Mouse (Mus musculus) heart, embryonic 11.5 days (tissue): ENCODE measurements at regions not wholly inside any gene's neighbourhood (a gene's known extent, or its start where the extent isn't known, plus 50 kb on each side); places are given as distances from the start of the nearest gene placed in this dataset.

ENCODE experiments used
- ATAC-seq: fragments of 200-750 bp; cut with Nextera tagmentation; replicated peaks from 2 replicates; pipeline ENCODE4 v1.8.0; 2017; ENCODE audit warnings: moderate library complexity; ENCODE audit not compliant: insufficient number of reproducible peaks, low FRiP score, low TSS enrichment
- H3K27ac ChIP-seq: fragments of 300-500 bp; sonication (generic); 2 replicates; pipeline ENCODE4 v1.5.1; 2014; ENCODE audit warnings: mild to moderate bottlenecking, low read depth, low read length
- H3K27me3 ChIP-seq: fragments of 300-500 bp; sonication (generic); 2 replicates; pipeline ENCODE4 v1.6.1; 2014; ENCODE audit warnings: mild to moderate bottlenecking, low read length, mixed read lengths; ENCODE audit not compliant: control insufficient read depth, insufficient read depth
- H3K36me3 ChIP-seq: fragments of 300-500 bp; sonication (generic); 2 replicates; pipeline ENCODE4 v1.6.1; 2014; ENCODE audit warnings: mild to moderate bottlenecking, low read length, moderate library complexity, mixed read lengths; ENCODE audit not compliant: control insufficient read depth, insufficient read depth
- H3K4me1 ChIP-seq: fragments of 300-500 bp; sonication (generic); 2 replicates; pipeline ENCODE4 v1.6.1; 2014; ENCODE audit warnings: low read length; ENCODE audit not compliant: control insufficient read depth, insufficient read depth
- H3K4me2 ChIP-seq: fragments of 300-500 bp; sonication (generic); 2 replicates; pipeline ENCODE4 v1.6.1; 2014; ENCODE audit warnings: mild to moderate bottlenecking, moderate library complexity
- H3K4me3 ChIP-seq: fragments of 300-500 bp; sonication (generic); 2 replicates; pipeline ENCODE4 v1.5.1; 2014; ENCODE audit warnings: low read depth, low read length
- H3K9ac ChIP-seq: fragments of 300-500 bp; sonication (generic); 2 replicates; pipeline ENCODE4 v1.6.1; 2014; ENCODE audit warnings: mild to moderate bottlenecking, low read depth, low read length, moderate library complexity
- H3K9me3 ChIP-seq: fragments of 300-500 bp; sonication (generic); replicated peaks from 2 replicates; pipeline ENCODE4 v1.6.1; 2016; ENCODE audit warnings: low read length; ENCODE audit not compliant: control insufficient read depth
- WGBS: fragments of 180-500 bp; shearing (Covaris S2); extraction: QIAGEN DNeasy Blood & Tissue Kit; methylation state at CpG from one replicate; pipeline ENCODE4 v1.1.7; 2014; ENCODE audit not compliant: insufficient replicate concordance; 5-methylcytosine and 5-hydroxymethylcytosine counted together

DNA sequence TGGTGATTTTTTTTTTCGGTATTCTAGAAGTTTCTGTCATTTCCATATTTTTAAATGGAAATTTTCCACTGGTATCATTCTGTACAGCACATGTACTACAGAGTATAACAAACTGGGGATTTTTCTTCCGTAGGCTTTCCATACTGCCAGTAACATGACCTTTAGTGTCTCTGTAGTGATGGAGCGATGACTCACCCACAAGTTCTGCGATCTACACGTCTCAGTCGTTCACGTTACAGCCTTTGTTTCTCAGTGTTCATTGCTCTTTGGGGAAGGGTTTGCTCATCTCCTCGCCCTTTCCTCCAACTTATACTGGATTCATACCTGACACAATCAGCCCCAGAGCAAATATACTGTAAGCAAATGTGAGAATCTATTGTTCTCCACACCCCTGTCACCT is 57.8 kb upstream of the Tars start:
- Histone ChIP-seq H3K27ac (no peak overlapping the region), H3K4me3 (no peak overlapping the region), H3K9me3 (no peaks in the 10 kb centered on the region), H3K4me1 (no peaks in the 10 kb centered on the region), H3K9ac (no peak overlapping the region), H3K36me3 (no peaks in the 10 kb centered on the region), H3K4me2 (no peak overlapping the region), H3K27me3 (no peaks in the 10 kb centered on the region)
- no peak for ATAC-seq
- 74% methylated on average over 8 of the region's 8 CpGs for WGBS

DNA sequence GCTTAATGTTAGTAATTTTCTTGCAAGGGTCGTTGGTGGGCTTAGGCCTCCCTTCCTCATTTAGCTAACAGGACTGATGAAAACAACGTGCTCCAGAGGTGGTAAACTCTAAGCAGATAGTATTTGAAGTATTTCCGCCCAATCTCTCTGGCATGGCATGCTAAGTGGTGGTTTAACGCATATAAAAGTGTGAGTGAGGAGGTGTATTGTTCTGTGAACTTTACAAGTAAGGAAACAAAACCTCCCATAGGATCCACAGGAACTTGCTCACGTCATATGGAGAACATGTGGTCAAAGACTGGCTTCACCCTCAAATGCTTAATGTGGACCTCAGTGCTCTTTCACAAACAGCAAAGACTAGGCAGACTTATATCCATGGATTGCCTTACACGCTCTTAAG is 56.5 kb upstream of the Tars start:
- 61% methylated on average over 6 of the region's 6 CpGs for WGBS
- no peaks in the 10 kb centered on the region for H3K36me3 ChIP-seq
- no peaks in the 10 kb centered on the region for H3K4me1 ChIP-seq
- ATAC-seq, result no peak
- no peak overlapping the region for H3K4me2 ChIP-seq
- no peak overlapping the region for H3K27ac ChIP-seq
- H3K9me3 ChIP-seq, result no peaks in the 10 kb centered on the region
- H3K9ac ChIP-seq, result no peak overlapping the region
- H3K27me3 ChIP-seq, result no peaks in the 10 kb centered on the region
- H3K4me3 ChIP-seq, result no peak overlapping the region

DNA sequence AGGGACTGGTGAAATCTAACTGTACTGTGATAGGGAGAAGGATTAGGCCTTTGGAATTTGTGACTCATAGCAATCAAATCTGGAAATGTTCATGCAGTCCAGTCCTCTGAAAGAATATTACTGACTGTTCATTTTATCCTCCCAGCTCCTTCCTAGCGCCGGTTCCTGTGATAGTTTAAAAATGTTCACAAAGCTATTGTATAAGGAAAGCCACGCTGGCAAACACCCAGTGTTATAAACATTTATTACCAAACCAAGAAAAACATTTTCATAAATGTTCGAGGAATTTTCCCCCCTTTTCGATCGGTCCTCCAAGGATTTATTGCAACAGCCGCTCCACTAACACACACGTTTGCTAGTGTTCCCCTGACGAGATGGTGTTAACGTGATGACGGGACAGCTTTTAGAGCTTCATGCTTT is 55.9 kb upstream of the Tars start:
- no peaks in the 10 kb centered on the region for H3K36me3 ChIP-seq
- no peaks in the 10 kb centered on the region for H3K27me3 ChIP-seq
- no peak overlapping the region for H3K27ac ChIP-seq
- H3K9me3 ChIP-seq, result no peaks in the 10 kb centered on the region
- WGBS, result 70% methylated on average over 11 of the region's 11 CpGs
- H3K4me2 ChIP-seq, result no peak overlapping the region
- H3K4me3 ChIP-seq, result no peak overlapping the region
- H3K4me1 ChIP-seq, result no peaks in the 10 kb centered on the region
- ATAC-seq, result no peak
- no peak overlapping the region for H3K9ac ChIP-seq

DNA sequence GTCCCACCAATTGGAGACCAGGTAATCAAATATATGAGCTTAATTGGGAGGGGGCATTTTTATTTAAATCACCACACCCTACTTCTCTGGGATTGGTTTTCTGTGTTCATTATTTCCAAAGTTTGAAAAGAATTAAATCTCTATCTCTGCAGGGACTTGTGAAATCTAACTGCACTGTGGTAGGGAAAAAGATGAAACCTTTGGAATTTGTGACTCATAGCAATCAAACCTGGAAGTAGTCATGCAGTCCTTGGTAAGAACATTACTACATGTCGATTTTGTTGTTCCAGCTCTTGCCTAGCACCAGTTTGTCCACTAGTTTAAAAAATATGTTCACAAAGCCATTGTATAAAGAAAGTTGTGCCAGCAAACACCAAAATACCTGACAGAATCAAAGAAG is 54.5 kb upstream of the Tars start:
- WGBS, result 76% methylated on average over 1 of the region's 1 CpGs
- no peak for ATAC-seq
- Histone ChIP-seq H3K36me3 (no peaks in the 10 kb centered on the region), H3K4me3 (no peak overlapping the region), H3K27ac (no peak overlapping the region), H3K9ac (no peak overlapping the region), H3K4me2 (no peak overlapping the region), H3K4me1 (no peaks in the 10 kb centered on the region), H3K27me3 (no peaks in the 10 kb centered on the region), H3K9me3 (no peaks in the 10 kb centered on the region)

DNA sequence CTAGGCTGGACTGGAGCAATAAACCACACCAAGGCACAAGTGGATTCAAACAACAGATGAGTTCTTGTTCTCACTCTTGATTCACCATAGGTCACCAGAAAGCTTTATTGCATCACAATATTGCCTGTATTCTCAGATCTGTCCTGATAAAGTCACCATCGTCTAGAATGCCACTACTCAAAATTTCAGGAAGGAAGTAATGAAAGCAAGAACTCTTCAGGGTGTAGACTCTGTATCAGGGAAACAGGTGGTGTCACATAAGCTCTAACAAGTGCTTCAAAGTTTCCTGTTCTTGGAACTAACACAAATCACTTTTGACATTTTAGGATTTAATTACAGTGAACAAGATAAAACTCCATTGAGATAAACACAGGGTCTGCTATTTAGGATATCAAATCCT is 52.2 kb upstream of the Tars start:
- WGBS, result 46% methylated on average over 1 of the region's 1 CpGs
- H3K4me2 ChIP-seq, result no peak overlapping the region
- H3K4me1 ChIP-seq, result no peaks in the 10 kb centered on the region
- H3K4me3 ChIP-seq, result no peak overlapping the region
- H3K36me3 ChIP-seq, result no peaks in the 10 kb centered on the region
- no peaks in the 10 kb centered on the region for H3K27me3 ChIP-seq
- no peak overlapping the region for H3K27ac ChIP-seq
- no peak overlapping the region for H3K9ac ChIP-seq
- no peak for ATAC-seq
- H3K9me3 ChIP-seq, result no peaks in the 10 kb centered on the region
